Mouse (Mus musculus) naive thymus-derived CD4-positive, alpha-beta T cell, adult 2 months (primary cell): Measurements from ENCODE around the gene Stk32c.
A peak's percentile ranks its signal among the peaks of the same experiment; 100 is the strongest.

Experiments used
- DNase-seq: peaks from one replicate; pipeline ENCODE4 v3.0.0-alpha.2; 2011; ENCODE audit warnings: low read depth

The Stk32c gene

GRCm38 (mm10) chr7:139200108-139200507 lies 13.0 kb downstream of the Stk32c start:
- DNase-seq = no peak

GRCm38 (mm10) chr7:139197022-139197421 lies 16.1 kb downstream of the Stk32c start:
- DNase-seq = no peak

GRCm38 (mm10) chr7:139191619-139192018 lies 21.5 kb downstream of the Stk32c start:
- DNase-seq = no peak

GRCm38 (mm10) chr7:139190616-139191015 lies 22.5 kb downstream of the Stk32c start:
- DNase-seq = no peak

- DNase-seq = no peak
Measured at GRCm38 (mm10) chr7:139188634-139189207, 24.4 kb downstream of the Stk32c start.

- DNase-seq = no peak
Measured at GRCm38 (mm10) chr7:139187771-139188633, 25.1 kb downstream of the Stk32c start.

- no peak for DNase-seq
Measured at GRCm38 (mm10) chr7:139187277-139187676, 25.8 kb downstream of the Stk32c start.

- DNase-seq = no peak
Measured at GRCm38 (mm10) chr7:139186436-139186835, 26.7 kb downstream of the Stk32c start.

GRCm38 (mm10) chr7:139185971-139186370 lies 27.1 kb downstream of the Stk32c start:
- no peak for DNase-seq

- DNase-seq = no peak
Measured at GRCm38 (mm10) chr7:139184846-139185245, 28.3 kb downstream of the Stk32c start.

- DNase-seq = no peak
Measured at GRCm38 (mm10) chr7:139184396-139184795, 28.7 kb downstream of the Stk32c start.

- no peak for DNase-seq
Measured at GRCm38 (mm10) chr7:139180058-139180457, 33.0 kb downstream of the Stk32c start.

- DNase-seq = no peak
Measured at GRCm38 (mm10) chr7:139179299-139179698, 33.8 kb downstream of the Stk32c start.

- no peak for DNase-seq
Measured at GRCm38 (mm10) chr7:139169143-139169542, 44.0 kb downstream of the Stk32c start.

GRCm38 (mm10) chr7:139164410-139164809 lies 48.7 kb downstream of the Stk32c start:
- DNase-seq = no peak

- no peak for DNase-seq
Measured at GRCm38 (mm10) chr7:139158956-139159355, 54.2 kb downstream of the Stk32c start.

- DNase-seq = no peak
Measured at GRCm38 (mm10) chr7:139158549-139158948, 54.6 kb downstream of the Stk32c start.

- no peak for DNase-seq
Measured at GRCm38 (mm10) chr7:139157541-139157940, 55.6 kb downstream of the Stk32c start.

- DNase-seq = no peak
Measured at GRCm38 (mm10) chr7:139156341-139157058, 56.6 kb downstream of the Stk32c start.

- no peak for DNase-seq
Measured at GRCm38 (mm10) chr7:139152927-139153326, 60.2 kb downstream of the Stk32c start.

GRCm38 (mm10) chr7:139151116-139151515 lies 62.0 kb downstream of the Stk32c start:
- peak; percentile 19 for DNase-seq

GRCm38 (mm10) chr7:139149373-139149772 lies 63.7 kb downstream of the Stk32c start:
- DNase-seq = no peak

GRCm38 (mm10) chr7:139147360-139147759 lies 65.7 kb downstream of the Stk32c start:
- DNase-seq = no peak
